Mouse (Mus musculus): ENCODE measurements at regions not wholly inside any gene's neighbourhood (a gene's known extent, or its start where the extent isn't known, plus 50 kb on each side); places are given as distances from the start of the nearest gene placed in this dataset.

DNA sequence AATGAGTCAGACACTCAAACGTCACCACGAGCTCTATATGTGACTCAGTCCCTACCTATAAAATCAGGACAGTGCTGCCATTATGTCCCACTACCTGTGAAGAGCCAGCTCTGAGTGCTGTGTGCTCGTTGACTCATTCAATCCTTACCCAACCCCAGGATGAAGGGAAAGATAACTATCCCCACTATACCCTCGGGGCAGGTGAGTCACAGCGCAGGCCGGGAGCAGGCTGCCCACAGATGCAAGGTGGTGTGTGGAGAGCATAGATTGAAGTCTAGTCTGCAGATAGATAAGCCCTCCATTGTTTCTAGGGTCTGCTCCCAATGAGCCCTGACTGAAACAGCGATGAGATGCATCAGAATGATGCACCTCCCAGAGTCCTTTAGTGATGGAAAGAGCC, 723.9 kb upstream of the 3110018I06Rik start:
- no peak for DNase-seq

DNA sequence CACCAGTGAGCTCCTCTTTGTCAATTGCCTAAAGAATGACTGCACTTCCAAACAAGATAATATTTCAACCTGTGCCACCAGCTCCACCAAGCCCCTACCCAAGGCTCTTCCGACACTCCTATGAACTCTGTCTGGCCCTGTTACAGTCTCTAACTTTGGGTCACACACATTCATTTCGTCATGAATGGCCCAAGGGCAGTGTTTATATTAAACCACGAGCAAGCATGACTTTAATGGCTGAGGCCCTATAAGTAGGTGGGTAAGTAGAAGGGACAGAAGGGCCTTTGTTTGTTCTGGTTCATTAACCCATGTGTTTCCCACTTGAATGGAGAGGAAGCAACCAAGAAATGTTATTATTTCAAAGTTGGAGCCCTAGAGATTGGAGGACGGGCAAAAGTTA, 714.9 kb upstream of the 3110018I06Rik start:
- no peak for DNase-seq

GRCm38 (mm10) chr12:106796596-106796995, 691.8 kb upstream of the 3110018I06Rik start:
- DNase-seq = no peak

DNA sequence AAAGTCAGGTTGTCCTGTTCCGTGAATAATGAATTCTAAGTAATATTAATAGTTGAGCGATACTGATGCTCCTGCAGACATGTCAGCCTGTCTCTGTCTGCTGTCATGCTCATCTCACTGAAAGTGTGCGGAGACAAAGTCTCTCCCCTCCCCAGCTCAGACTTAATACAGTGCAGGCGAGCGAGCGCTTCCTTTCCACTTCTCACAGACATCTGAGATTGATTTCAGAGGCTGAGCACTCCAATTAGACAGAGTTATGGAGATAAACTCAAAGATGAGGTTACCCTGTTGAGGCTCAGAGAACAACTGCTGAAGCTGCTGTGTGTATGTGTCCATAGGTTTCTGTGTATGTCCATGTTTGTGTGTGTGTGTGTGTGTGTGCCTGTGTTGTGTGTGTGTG, 668.7 kb upstream of the 3110018I06Rik start:
- DNase-seq = no peak

DNA sequence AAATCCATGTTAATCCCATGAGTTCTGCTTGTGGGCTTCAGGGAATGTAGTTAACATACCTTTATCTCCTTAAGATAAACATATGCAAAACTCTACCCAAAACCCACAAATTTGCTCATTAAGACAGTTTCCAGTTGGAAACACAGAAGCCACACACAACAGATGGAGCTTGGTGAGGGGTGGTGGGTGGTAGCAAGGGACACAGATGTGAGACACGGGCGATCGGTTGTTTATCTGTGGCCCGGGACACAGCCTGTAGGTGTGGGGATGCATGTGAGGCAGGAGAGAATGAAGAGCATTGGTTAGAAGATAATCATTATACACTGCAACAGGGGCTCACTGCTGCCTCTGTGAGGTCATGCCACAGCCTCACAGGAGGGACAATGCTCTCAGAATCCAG, 666.1 kb upstream of the 3110018I06Rik start:
- DNase-seq = no peak

DNA sequence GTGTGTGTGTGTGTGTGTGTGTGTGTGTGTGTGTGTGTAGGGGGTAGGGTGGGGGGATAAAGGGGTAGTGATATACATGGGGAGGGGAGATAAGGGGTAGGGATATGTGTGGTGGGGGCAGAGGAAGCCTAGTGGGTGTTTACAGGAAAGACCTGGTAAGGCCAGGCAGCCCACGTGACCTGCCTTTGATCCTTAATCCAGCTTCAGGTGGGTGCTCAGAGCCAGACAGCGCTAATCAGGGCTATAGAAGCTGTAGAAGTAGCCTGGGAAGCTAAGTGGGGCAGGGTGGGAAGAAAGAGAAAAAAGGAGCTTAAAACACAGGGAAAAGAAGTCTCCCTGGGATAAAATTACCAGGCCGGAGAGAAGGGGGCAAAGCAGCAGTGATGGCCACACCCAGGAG, 659.9 kb upstream of the 3110018I06Rik start:
- DNase-seq = no peak

- no peak for DNase-seq
Observed at GRCm38 (mm10) chr12:106829323-106829722, 659.1 kb upstream of the 3110018I06Rik start.

DNA sequence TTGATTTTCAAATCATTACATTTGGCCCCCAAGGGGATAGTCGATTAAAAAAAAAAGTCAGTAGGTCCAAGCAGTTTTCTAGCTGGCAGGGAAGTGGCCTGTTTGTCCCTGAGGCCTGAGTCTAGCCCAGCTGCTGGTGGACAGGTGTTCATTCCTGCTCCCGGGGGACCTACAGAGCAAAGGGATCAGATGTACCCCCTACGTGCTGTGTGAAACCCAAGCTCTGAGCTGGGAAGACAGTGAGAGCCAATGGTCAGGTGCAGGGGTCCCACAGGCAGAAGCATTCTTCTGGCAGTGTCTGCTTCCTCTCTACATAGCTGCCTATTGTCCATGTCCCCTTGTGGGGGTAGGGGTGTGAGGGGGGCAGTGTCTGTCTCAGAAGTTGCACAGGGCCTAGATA, 653.2 kb upstream of the 3110018I06Rik start:
- no peak for DNase-seq

DNA sequence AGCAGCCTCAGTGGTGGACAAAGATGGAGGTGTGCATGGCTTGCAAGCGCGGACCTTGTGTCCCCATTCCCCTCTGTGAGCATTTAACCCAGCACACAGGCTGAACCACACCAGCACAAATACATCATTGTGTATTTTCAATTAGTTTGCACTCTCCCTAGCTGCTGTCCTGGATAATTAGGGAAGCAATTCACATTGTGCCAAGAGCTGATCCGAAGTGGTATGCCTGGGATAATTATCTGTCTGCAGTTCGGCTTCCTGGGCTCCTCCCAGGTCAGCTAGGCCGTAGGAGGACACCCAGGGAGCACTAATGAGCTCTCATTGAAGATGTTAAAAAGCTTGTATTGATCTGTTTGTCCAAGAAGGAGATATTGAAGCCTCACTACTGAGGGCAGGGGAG, 648.8 kb upstream of the 3110018I06Rik start:
- no peak for DNase-seq

GRCm38 (mm10) chr12:106840150-106840651, 648.2 kb upstream of the 3110018I06Rik start:
- DNase-seq = no peak

GRCm38 (mm10) chr12:106841996-106842395, 646.4 kb upstream of the 3110018I06Rik start:
- peak; percentile 45 to 60 for DNase-seq

- DNase-seq = no peak
Observed at GRCm38 (mm10) chr12:106842396-106842795, 646.0 kb upstream of the 3110018I06Rik start.

GRCm38 (mm10) chr12:106851666-106852065, 636.8 kb upstream of the 3110018I06Rik start:
- DNase-seq = no peak

GRCm38 (mm10) chr12:106852736-106853135, 635.7 kb upstream of the 3110018I06Rik start:
- peak; percentile 55 for DNase-seq

DNA sequence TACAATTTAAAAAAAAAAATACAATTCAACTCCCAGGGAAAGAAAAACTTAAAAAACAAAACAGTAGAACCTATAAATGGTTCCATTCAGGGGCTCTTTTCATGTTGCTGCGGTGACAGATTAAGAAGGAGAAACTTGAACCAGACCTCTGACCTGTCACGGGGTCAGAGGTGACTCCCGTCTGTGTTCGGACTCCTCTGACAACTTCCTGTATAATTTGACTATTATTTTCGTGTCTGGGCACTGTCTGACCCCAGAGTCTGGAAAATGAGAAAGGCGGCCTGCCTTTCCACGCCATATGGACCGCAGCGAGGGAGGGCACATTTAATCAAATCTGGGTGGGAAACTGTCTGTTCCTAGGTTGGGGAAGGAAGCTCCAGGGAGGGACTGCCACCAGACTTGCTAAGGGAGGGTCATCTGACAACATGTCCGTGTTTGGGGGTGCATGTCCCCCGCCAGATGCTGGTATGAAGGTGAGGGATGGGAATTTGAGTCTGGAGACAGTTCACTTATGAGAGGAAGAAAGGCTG, 634.7 kb upstream of the 3110018I06Rik start:
- DNase-seq = peak in 1 of 2 experiments; percentile 26

DNA sequence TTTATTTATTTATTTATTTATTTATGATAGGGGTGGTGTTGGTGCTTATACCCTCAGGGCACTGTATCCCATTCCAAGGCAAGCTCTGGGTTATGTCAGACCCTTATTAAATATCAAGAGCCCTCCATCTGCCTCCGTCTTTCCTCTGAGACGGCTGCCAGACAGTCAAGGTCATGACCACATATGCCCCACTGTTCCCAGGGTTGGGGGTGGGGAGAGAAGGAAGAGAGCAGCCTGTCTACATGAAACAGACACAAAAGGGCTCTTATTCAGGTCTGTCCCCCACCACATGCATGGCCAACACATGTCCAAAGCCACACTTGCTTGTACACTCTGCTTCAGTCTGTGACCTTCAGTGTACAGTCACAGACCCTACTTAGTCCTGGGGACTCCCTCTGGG, 632.9 kb upstream of the 3110018I06Rik start:
- peak; percentile 42 to 49 for DNase-seq

GRCm38 (mm10) chr12:106861638-106862037, 626.8 kb upstream of the 3110018I06Rik start:
- no peak for DNase-seq

GRCm38 (mm10) chr12:106864076-106864475, 624.4 kb upstream of the 3110018I06Rik start:
- DNase-seq = no peak

- peak; percentile 12 to 15 for DNase-seq
Observed at GRCm38 (mm10) chr12:106868036-106868435, 620.4 kb upstream of the 3110018I06Rik start.

GRCm38 (mm10) chr12:106871481-106871880, 617.0 kb upstream of the 3110018I06Rik start:
- peak; percentile 24 to 30 for DNase-seq

- peak; percentile 42 to 68 for DNase-seq
Observed at GRCm38 (mm10) chr12:106872966-106873730, 615.3 kb upstream of the 3110018I06Rik start.

GRCm38 (mm10) chr12:106890319-106890718, 598.1 kb upstream of the 3110018I06Rik start:
- no peak for DNase-seq

DNA sequence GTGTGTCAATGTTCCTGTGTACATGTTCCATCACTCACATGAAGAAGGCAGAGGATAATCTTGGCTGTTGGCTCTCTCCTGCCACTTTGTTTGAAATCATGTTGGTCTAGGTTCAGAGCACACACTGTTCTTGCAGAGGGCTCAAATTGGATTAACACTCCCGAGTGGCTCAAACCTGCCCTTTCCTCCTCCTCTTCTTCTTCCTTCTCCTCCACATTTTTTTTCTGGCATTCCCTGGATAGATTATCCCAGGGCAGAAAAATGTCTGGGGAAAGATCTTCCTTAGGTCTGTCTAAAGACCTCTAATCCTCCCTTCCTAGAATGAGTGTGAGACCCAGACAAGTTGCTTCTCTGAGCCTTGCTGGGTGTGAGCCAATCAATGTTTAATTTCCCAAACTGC, 594.4 kb upstream of the 3110018I06Rik start:
- no peak for DNase-seq

GRCm38 (mm10) chr12:106904202-106904601, 584.2 kb upstream of the 3110018I06Rik start:
- no peak for DNase-seq

Measured in cerebellum, postnatal 10 days (tissue).